8 mouse cellular contexts compared by ENCODE assay signal in genomic region chr9:72985250-72986220, GRCm38 (mm10). TPM values are rescaled to one million over a fixed set of nuclear protein-coding genes. Genes with fewer than 3 reads are reported as not detected.
DNase-seq lines count a peak whose midpoint lies in the region; ATAC-seq and TF ChIP-seq lines count a peak whose summit lies in the region.

Gene Ccpg1os, minus strand, starts transcription at chr9:72985382.
Gene Ccpg1, plus strand, starts transcription at chr9:72985429.

- WGBS in kidney, embryonic 14.5 days = under 1% methylated on average over 88 of the region's 88 CpGs
- under 1% methylated on average over 88 of the region's 88 CpGs for WGBS in limb, embryonic 15.5 days

- DNase-seq in A20 (ENCODE audit: low read depth, low spot score) = peak; percentile 98
- peak; percentile 97 for DNase-seq in heart, adult 9 months (ENCODE audit: low spot score in 2 of 2)
- peak; percentile 90 to 92 for DNase-seq in monocyte, adult 2 months (ENCODE audit: low read depth in 1 of 2, low spot score in 2 of 2)
- peak; percentile 97 for DNase-seq in spleen, postnatal 36 days (ENCODE audit: low spot score in 2 of 2)

- peaks cover 32% of the 10 kb centered on the region for H3K4me1 ChIP-seq in bone marrow macrophage, adult 2 months (ENCODE audit: control insufficient read depth, insufficient read depth, low read length)
- H3K4me1 ChIP-seq in embryonic fibroblast, embryonic 13.5 days (ENCODE audit: control insufficient read depth, insufficient read depth, low read length) = 0 out of 2 replicates have a peak, but pooled peaks cover 3% of the 10 kb centered on the region
- no peaks in the 10 kb centered on the region for H3K4me1 ChIP-seq in kidney, embryonic 14.5 days (ENCODE audit: control insufficient read depth, insufficient read depth, low read length)
- H3K4me1 ChIP-seq in limb, embryonic 15.5 days = peaks cover 10% of the 10 kb centered on the region

- H3K36me3 ChIP-seq in kidney, embryonic 14.5 days (ENCODE audit: control insufficient read depth, insufficient read depth, low read length) = no peaks in the 10 kb centered on the region
- H3K36me3 ChIP-seq in limb, embryonic 15.5 days = no peaks in the 10 kb centered on the region

- peak within 1 kb of the TSS; percentile 95 for H3K4me3 ChIP-seq in bone marrow macrophage, adult 2 months (ENCODE audit: insufficient read depth, low read length)
- peak within 1 kb of the TSS; percentile 94 for H3K4me3 ChIP-seq in embryonic fibroblast, embryonic 13.5 days (ENCODE audit: insufficient read depth, low read length)
- H3K4me3 ChIP-seq in kidney, embryonic 14.5 days (ENCODE audit: low read length) = peak within 1 kb of the TSS; percentile 90
- peak within 1 kb of the TSS; percentile 92 for H3K4me3 ChIP-seq in limb, embryonic 15.5 days

- H3K9ac ChIP-seq in kidney, embryonic 14.5 days (ENCODE audit: low read depth, low read length) = peak within 1 kb of the TSS; percentile 69
- H3K9ac ChIP-seq in limb, embryonic 15.5 days = peak within 1 kb of the TSS; percentile 63

- H3K4me2 ChIP-seq in kidney, embryonic 14.5 days (replicated peaks; ENCODE audit: low read depth, low read length) = peak within 1 kb of the TSS; percentile 91
- H3K4me2 ChIP-seq in limb, embryonic 15.5 days = peak within 1 kb of the TSS; percentile 79

- TF ChIP-seq CTCF in bone marrow macrophage, adult 2 months (IDR thresholded peaks at IDR 0.05; ENCODE audit: low read depth, low read length) = no peak
- no peak for TF ChIP-seq CTCF in embryonic fibroblast, embryonic 13.5 days (IDR thresholded peaks at IDR 0.05; ENCODE audit: borderline replicate concordance, insufficient read depth, low read length)

- H3K9me3 ChIP-seq in kidney, embryonic 14.5 days (ENCODE audit: control insufficient read depth, low read length) = no peaks in the 10 kb centered on the region
- H3K9me3 ChIP-seq in limb, embryonic 15.5 days = no peaks in the 10 kb centered on the region

- no peak for TF ChIP-seq POLR2A in bone marrow macrophage, adult 2 months (IDR thresholded peaks at IDR 0.05; ENCODE audit: borderline replicate concordance, low read depth, low read length)
- peak; percentile 42 for TF ChIP-seq POLR2A in embryonic fibroblast, embryonic 13.5 days (IDR thresholded peaks at IDR 0.05; ENCODE audit: low read depth, low read length)

- H3K27ac ChIP-seq in bone marrow macrophage, adult 2 months (ENCODE audit: insufficient read depth, low read depth, low read length) = peak within 1 kb of the TSS; percentile 17
- H3K27ac ChIP-seq in embryonic fibroblast, embryonic 13.5 days (ENCODE audit: insufficient read depth, low read length) = no peak within 1 kb of the TSS
- no peak within 1 kb of the TSS for H3K27ac ChIP-seq in kidney, embryonic 14.5 days (ENCODE audit: low read depth, low read length)
- H3K27ac ChIP-seq in limb, embryonic 15.5 days = peak within 1 kb of the TSS; percentile 60; the same call in 1 of the 2 replicates

- H3K27me3 ChIP-seq in kidney, embryonic 14.5 days (ENCODE audit: control insufficient read depth, insufficient read depth, low read length) = no peaks in the 10 kb centered on the region
- H3K27me3 ChIP-seq in limb, embryonic 15.5 days = 0 out of 2 replicates have a peak, but pooled peaks cover 3% of the 10 kb centered on the region

- ATAC-seq in kidney, embryonic 14.5 days (ENCODE audit: low FRiP score, low TSS enrichment) = peak; percentile 99
- ATAC-seq in limb, embryonic 15.5 days (ENCODE audit: insufficient number of reproducible peaks, low FRiP score, low TSS enrichment, low read depth) = peak; percentile 98

RNA-seq across cellular contexts. Expression of gene Ccpg1os, which starts in this region (rescaled TPM):
- 6.8 and 7.7 TPM in 2 replicates for polyA plus RNA-seq in bone marrow macrophage, adult 2 months (2012; ENCODE audit: insufficient read depth, insufficient read length, missing spikeins)
- 5.5 and 6.5 TPM in 2 replicates for polyA plus RNA-seq in embryonic fibroblast, embryonic 13.5 days (2011; ENCODE audit: insufficient read length, low read depth, missing spikeins)
- 19.3 and 27.5 TPM in 2 replicates for polyA plus RNA-seq in kidney, embryonic 14.5 days (2014; fragmentation: Nextera tagmentation; extraction: Ambion mirVana)
- polyA plus RNA-seq in limb, embryonic 15.5 days (2015; fragmentation: Nextera tagmentation; extraction: Ambion mirVana) = 10.2 and 10.6 TPM in 2 replicates

RNA-seq across cellular contexts. Expression of gene Ccpg1, which starts in this region (rescaled TPM):
- 91.6 and 95.8 TPM in 2 replicates for polyA plus RNA-seq in bone marrow macrophage, adult 2 months (2012; ENCODE audit: insufficient read depth, insufficient read length, missing spikeins)
- polyA plus RNA-seq in embryonic fibroblast, embryonic 13.5 days (2011; ENCODE audit: insufficient read length, low read depth, missing spikeins) = 28.1 and 30.7 TPM in 2 replicates
- polyA plus RNA-seq in kidney, embryonic 14.5 days (2014; fragmentation: Nextera tagmentation; extraction: Ambion mirVana) = 17.1 and 29.7 TPM in 2 replicates
- 33.1 and 37.6 TPM in 2 replicates for polyA plus RNA-seq in limb, embryonic 15.5 days (2015; fragmentation: Nextera tagmentation; extraction: Ambion mirVana)

Comparison
In these comparisons a context has a peak if more than half of its experiments do, and no peak if none do; other contexts are left out.
1. H3K27ac ChIP-seq: peak in bone marrow macrophage, adult 2 months (single experiment) and limb, embryonic 15.5 days (single experiment); none in embryonic fibroblast, embryonic 13.5 days (single experiment) and kidney, embryonic 14.5 days (single experiment).
2. Peak in every context shown above with its lines, with median percentiles within 50 percentile points of each other: DNase-seq and H3K4me3 ChIP-seq.